Mouse (Mus musculus) hindbrain, postnatal 0 days (tissue): Measurements from ENCODE around the gene Taf6l. TPM values are rescaled to one million over a fixed set of nuclear protein-coding genes. Genes with fewer than 3 reads are reported as not detected.

Experiments used
- ATAC-seq: fragments of 200-750 bp; cut with Nextera tagmentation; 2 replicates; pipeline ENCODE4 v1.8.0; 2017; ENCODE audit warnings: mild to moderate bottlenecking, moderate TSS enrichment, moderate library complexity
- DNase-seq: peaks from one replicate; pipeline ENCODE4 v3.0.0-alpha.2; 2015; ENCODE audit warnings: low spot score
- H3K27ac ChIP-seq: fragments of 300-500 bp; sonication (generic); 2 replicates; pipeline ENCODE4 v1.5.1; 2014; ENCODE audit warnings: mild to moderate bottlenecking
- H3K27me3 ChIP-seq: fragments of 300-500 bp; sonication (generic); 2 replicates; pipeline ENCODE4 v1.6.1; 2014; ENCODE audit warnings: low read length, mixed read lengths; ENCODE audit not compliant: insufficient read depth
- H3K36me3 ChIP-seq: fragments of 300-500 bp; sonication (generic); 2 replicates; pipeline ENCODE4 v1.6.1; 2014; ENCODE audit warnings: low read length, mixed read lengths; ENCODE audit not compliant: insufficient read depth
- H3K4me1 ChIP-seq: fragments of 300-500 bp; sonication (generic); 2 replicates; pipeline ENCODE4 v1.6.1; 2014; ENCODE audit warnings: antibody characterized with exemption, low read length, mixed read lengths; ENCODE audit not compliant: insufficient read depth
- H3K4me2 ChIP-seq: fragments of 300-500 bp; sonication (generic); 2 replicates; pipeline ENCODE4 v1.6.1; 2014; ENCODE audit warnings: low read depth, mild to moderate bottlenecking, low read length, moderate library complexity, mixed read lengths
- H3K4me3 ChIP-seq: fragments of 300-500 bp; sonication (generic); 2 replicates; pipeline ENCODE4 v1.5.1; 2014; ENCODE audit warnings: low read length
- H3K9ac ChIP-seq: fragments of 300-500 bp; sonication (generic); replicated peaks from 2 replicates; pipeline ENCODE4 v1.6.1; 2014; ENCODE audit warnings: mild to moderate bottlenecking, low read length, moderate library complexity, mixed read lengths
- H3K9me3 ChIP-seq: fragments of 300-500 bp; sonication (generic); 2 replicates; pipeline ENCODE4 v1.6.1; 2016; ENCODE audit warnings: low read length, mixed read lengths
- CTCF ChIP-seq: IDR thresholded peaks from 2 replicates; pipeline ENCODE4 v1.5.1; 2016; ENCODE audit warnings: antibody characterized with exemption, control low read depth, low read depth
- WGBS: fragments of 180-500 bp; shearing (Covaris S2); extraction: QIAGEN DNeasy Blood & Tissue Kit; methylation state at CpG from one replicate; pipeline ENCODE4 v1.1.7; 2014; 5-methylcytosine and 5-hydroxymethylcytosine counted together
- polyA plus RNA-seq: library from polyadenylated mRNA; unstranded; fragments of >200 nt; fragmentation: Nextera tagmentation; extraction: Ambion mirVana; gene quantifications from 2 replicates; pipeline ENCODE4 v1.2.1, GENCODE M21; 2015
- total RNA-seq: library from RNA; depleted of rRNA; stranded (reverse); fragments of >200 nt; gene quantifications from 2 replicates; pipeline ENCODE4 v1.2.3, GENCODE M21; 2014

Taf6l gene
- total and polyA plus RNA-seq, 2 experiments from 2014 or later = 23.3 to 38.9 TPM

- no peak overlapping the region for H3K27ac ChIP-seq
- no peak for TF ChIP-seq CTCF
- H3K4me2 ChIP-seq = no peak overlapping the region
- H3K4me1 ChIP-seq = no peaks in the 10 kb centered on the region
- no peak for DNase-seq
- no peak for ATAC-seq
- peaks cover 23% of the 10 kb centered on the region for H3K36me3 ChIP-seq
- no peak overlapping the region for H3K4me3 ChIP-seq
- H3K9me3 ChIP-seq = no peaks in the 10 kb centered on the region
- no peaks in the 10 kb centered on the region for H3K27me3 ChIP-seq
- 75% methylated on average over 7 of the region's 7 CpGs for WGBS
- no peak overlapping the region for H3K9ac ChIP-seq
Measured at GRCm38 (mm10) chr19:8790171-8790570, 4.0 kb upstream of the Taf6l start.

- Histone ChIP-seq H3K36me3 (peaks cover 13% of the 10 kb centered on the region), H3K9ac (no peak overlapping the region), H3K27ac (peak overlapping the region; percentile 42; the same call in 1 of the 2 replicates), H3K27me3 (no peaks in the 10 kb centered on the region), H3K9me3 (no peaks in the 10 kb centered on the region), H3K4me3 (no peak overlapping the region), H3K4me1 (no peaks in the 10 kb centered on the region), H3K4me2 (no peak overlapping the region)
- WGBS = 40% methylated on average over 1 of the region's 1 CpGs
- DNase-seq (no peak), ATAC-seq (no peak)
- no peak for TF ChIP-seq CTCF
Measured at GRCm38 (mm10) chr19:8789171-8789570, 3.0 kb upstream of the Taf6l start.

- Histone ChIP-seq H3K4me3 (no peak overlapping the region), H3K27me3 (no peaks in the 10 kb centered on the region), H3K27ac (peak overlapping the region; percentile 42; the same call in 1 of the 2 replicates), H3K36me3 (peaks cover 8% of the 10 kb centered on the region), H3K9ac (no peak overlapping the region), H3K4me2 (no peak overlapping the region), H3K4me1 (no peaks in the 10 kb centered on the region), H3K9me3 (no peaks in the 10 kb centered on the region)
- no peak for ATAC-seq
- peak; percentile 56 for DNase-seq
- TF ChIP-seq CTCF = no peak
- WGBS = 22% methylated on average over 3 of the region's 3 CpGs
Measured at GRCm38 (mm10) chr19:8788521-8788920, 2.3 kb upstream of the Taf6l start.

- H3K36me3 ChIP-seq = peaks cover 16% of the 10 kb centered on the region; the same call in 1 of the 2 replicates
- peak overlapping the region; percentile 69 for H3K4me3 ChIP-seq
- H3K4me2 ChIP-seq = peak overlapping the region; percentile 95
- H3K9me3 ChIP-seq = no peaks in the 10 kb centered on the region
- 5% methylated on average over 20 of the region's 20 CpGs for WGBS
- H3K27me3 ChIP-seq = no peaks in the 10 kb centered on the region
- H3K4me1 ChIP-seq = peaks cover 12% of the 10 kb centered on the region
- peak overlapping the region; percentile 95 for H3K27ac ChIP-seq
- peak overlapping the region; percentile 93 for H3K9ac ChIP-seq
- ATAC-seq (no peak; the same call in none of the 2 replicates), DNase-seq (peak; percentile 31)
- no peak for TF ChIP-seq CTCF
Measured at GRCm38 (mm10) chr19:8774951-8775421, 11.2 kb downstream of the Taf6l start.

GRCm38 (mm10) chr19:8774086-8774835, 12.0 kb downstream of the Taf6l start, which contains the start of gene Tmem179b:
Gene Tmem179b (minus strand): TSS chr19:8774467.
- ATAC-seq = peak; percentile 94
- no peaks in the 10 kb centered on the region for H3K27me3 ChIP-seq
- peak within 1 kb of the TSS; percentile 95 for H3K4me2 ChIP-seq
- H3K9me3 ChIP-seq = no peaks in the 10 kb centered on the region
- peaks cover 14% of the 10 kb centered on the region; the same call in 1 of the 2 replicates for H3K36me3 ChIP-seq
- H3K4me3 ChIP-seq = peak within 1 kb of the TSS; percentile 69
- peak; percentile 97 for DNase-seq
- peak within 1 kb of the TSS; percentile 95 for H3K27ac ChIP-seq
- H3K9ac ChIP-seq = peak within 1 kb of the TSS; percentile 93
- TF ChIP-seq CTCF = peak; percentile 23; the same call in 1 of the 2 replicates
- WGBS = under 1% methylated on average over 67 of the region's 68 CpGs
- peaks cover 12% of the 10 kb centered on the region for H3K4me1 ChIP-seq

- peaks cover 12% of the 10 kb centered on the region for H3K4me1 ChIP-seq
- peak overlapping the region; percentile 69 for H3K4me3 ChIP-seq
- no peaks in the 10 kb centered on the region for H3K9me3 ChIP-seq
- H3K27me3 ChIP-seq = no peaks in the 10 kb centered on the region
- peak overlapping the region; percentile 95 for H3K4me2 ChIP-seq
- TF ChIP-seq CTCF = no peak
- ATAC-seq (no peak), DNase-seq (no peak)
- peak overlapping the region; percentile 95; the same call in 1 of the 2 replicates for H3K27ac ChIP-seq
- H3K36me3 ChIP-seq = peaks cover 17% of the 10 kb centered on the region
- WGBS = 61% methylated on average over 6 of the region's 6 CpGs
- peak overlapping the region; percentile 93 for H3K9ac ChIP-seq
Measured at GRCm38 (mm10) chr19:8773409-8773808, 12.8 kb downstream of the Taf6l start.

- DNase-seq = no peak
- TF ChIP-seq CTCF = no peak
- no peak for ATAC-seq
- Histone ChIP-seq H3K36me3 (peaks cover 17% of the 10 kb centered on the region), H3K27ac (no peak overlapping the region), H3K9ac (peak overlapping the region; percentile 93; the same call in 1 of the 2 replicates), H3K9me3 (no peaks in the 10 kb centered on the region), H3K4me3 (no peak overlapping the region), H3K4me2 (peak overlapping the region; percentile 95), H3K4me1 (peaks cover 12% of the 10 kb centered on the region), H3K27me3 (no peaks in the 10 kb centered on the region)
- 87% methylated on average over 5 of the region's 5 CpGs for WGBS
Measured at GRCm38 (mm10) chr19:8772996-8773395, 13.2 kb downstream of the Taf6l start.
